Mouse (Mus musculus): ENCODE results near the gene Apoc2.
A peak's percentile ranks its signal among the peaks of the same experiment; 100 is the strongest.

The Apoc2 gene

GRCm38 (mm10) chr7:19677872-19678271 lies at the start of gene Apoc2:
TSS of gene Apoc2 (minus strand) at chr7:19677941.
- no peak for DNase-seq (ENCODE audit: low read depth, low spot score)

DNA sequence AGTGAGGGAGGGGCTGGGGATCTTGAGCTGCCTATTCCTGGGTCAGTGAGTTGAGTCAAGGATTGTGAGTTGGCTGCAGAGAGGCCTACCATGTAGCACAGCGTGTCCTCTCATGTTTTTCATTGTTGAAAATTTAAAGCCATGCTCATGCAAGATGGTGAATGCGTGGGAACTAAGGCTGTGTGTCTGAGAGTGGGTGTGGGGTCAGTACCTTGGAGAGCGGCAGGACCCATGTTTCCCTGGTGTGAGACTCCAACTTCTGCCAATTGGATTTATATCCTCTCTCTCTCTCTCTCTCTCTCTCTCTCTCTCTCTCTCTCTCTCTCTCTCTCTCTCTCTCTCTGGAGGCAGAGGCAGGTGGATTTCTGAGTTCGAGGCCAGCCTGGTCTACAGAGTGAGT lies 48.8 kb upstream of the Apoc2 start:
- no peak for DNase-seq (ENCODE audit: low read depth, low spot score)

- DNase-seq (ENCODE audit: low read depth, low spot score) = no peak
Measured at GRCm38 (mm10) chr7:19724167-19724566, 46.4 kb upstream of the Apoc2 start.

- no peak for DNase-seq (ENCODE audit: low read depth, low spot score)
Measured at GRCm38 (mm10) chr7:19722754-19723195, 45.0 kb upstream of the Apoc2 start.

DNA sequence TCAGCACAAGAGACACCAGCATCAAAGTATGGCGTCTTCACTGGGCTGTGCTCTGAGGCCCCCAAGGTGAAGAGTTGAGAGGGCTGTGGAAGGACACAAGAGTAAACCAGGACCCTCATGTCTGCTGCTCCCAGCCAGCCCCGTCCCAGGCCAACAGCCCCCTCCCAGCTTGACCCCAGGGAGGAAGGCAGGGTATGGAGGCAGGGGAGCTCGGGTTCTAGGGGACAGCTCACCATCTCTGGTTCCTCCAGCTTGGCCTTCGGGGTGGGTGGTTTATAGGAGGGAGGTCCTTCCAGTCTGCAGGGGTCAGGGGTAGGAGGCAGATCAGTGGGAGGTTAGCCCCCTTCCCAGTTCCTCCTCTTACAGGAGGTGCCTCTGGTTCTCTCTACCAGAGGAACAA lies 41.5 kb upstream of the Apoc2 start:
- DNase-seq (ENCODE audit: low read depth, low spot score) = no peak

DNA sequence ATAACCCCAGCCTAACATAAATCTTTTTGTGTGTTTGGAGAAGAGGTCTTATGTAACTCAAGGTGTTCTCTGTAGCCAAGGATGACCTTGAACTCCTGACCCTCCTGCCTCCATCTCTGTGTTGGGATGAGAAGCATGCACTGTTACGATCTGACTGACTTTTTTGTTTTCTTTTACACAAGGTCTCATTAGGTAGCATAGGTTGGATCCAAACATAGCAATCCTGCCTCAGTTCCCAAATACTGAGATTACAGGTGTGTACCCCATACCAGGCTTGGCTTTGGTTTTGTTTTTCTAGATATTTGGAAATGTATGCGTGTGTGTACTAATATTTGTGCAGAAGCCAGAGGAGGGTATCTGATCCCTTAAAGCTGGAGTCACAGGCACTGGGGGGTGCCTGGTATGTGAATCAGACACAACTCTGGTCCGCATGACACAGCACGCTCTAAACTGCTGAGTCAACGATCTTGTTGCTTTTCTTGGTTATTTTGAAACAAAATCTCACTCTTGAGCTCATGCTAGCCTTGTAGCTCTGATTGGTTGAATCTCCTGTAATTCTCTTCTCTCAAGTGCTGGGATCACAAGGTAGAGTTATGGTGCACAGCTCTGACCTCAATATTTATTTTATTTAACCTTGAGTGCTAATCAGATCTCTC lies 40.7 kb upstream of the Apoc2 start:
- DNase-seq (ENCODE audit: low read depth, low spot score) = no peak

- DNase-seq (ENCODE audit: low read depth, low spot score) = no peak
Measured at GRCm38 (mm10) chr7:19717346-19717745, 39.6 kb upstream of the Apoc2 start.

DNA sequence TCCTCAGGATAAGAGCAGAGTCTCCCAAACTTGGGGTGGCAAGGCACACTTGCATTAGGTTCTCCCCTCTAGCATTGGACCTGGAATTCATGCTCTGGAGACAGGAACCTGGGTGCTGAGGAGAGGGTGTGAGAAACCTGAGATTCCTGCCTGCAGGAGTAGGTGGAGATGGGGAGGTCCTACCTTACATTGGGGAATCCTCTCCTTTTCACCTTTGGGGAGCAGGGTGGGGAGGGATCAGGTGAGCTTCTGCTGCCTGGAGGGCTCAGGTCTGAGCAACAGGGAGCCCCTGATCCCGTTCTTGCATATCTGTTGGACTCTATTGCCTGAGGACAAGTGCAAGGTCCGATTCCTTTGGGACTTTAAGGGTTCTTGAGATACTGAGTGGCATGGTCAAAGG lies 39.1 kb upstream of the Apoc2 start:
- DNase-seq (ENCODE audit: low read depth, low spot score) = no peak

- DNase-seq (ENCODE audit: low read depth, low spot score) = no peak
Measured at GRCm38 (mm10) chr7:19716055-19716682, 38.4 kb upstream of the Apoc2 start.

DNA sequence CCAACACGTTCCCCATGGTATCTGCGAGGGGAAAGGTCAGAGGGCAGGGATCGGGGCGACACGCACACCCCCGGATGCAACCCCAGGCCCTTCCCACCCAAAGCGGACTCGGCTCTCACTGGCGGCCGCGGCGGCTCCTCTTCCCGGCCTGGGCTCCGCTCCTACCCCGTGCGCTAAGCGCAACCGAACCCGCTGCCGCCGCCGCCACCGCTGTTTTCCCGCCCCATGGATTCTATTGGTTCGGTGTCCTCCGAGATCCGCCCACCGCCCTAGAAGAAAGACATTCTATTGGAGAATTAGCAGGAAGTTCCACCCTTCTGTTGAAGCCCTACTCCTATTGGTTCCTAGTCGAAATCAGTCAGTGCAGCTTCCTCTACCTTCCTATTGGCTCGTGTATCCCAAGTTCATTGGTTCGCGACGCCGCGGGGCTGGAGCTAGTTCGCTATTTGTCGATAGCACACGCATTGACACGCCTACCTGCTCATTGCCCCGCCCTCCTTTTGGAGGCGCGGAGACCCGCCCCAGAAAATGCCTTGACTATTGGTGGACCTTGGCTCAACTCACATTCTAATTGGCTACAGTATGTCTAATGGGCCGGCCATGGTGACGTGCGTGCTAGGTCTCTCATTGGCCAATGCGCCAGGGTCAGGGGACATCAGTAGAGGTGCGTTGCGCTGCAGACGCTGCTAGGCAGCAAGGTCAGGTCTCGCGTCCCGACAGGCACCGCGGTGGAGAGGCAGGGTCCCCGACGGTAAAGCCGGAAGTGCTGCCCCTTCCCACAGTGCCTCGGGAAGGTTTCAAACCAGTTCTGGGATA lies 37.7 kb upstream of the Apoc2 start, which contains the start of gene Tomm40:
Gene Tomm40, minus strand, starts transcription at position 200 of the 816 bp plus-strand sequence.
- DNase-seq (ENCODE audit: low read depth, low spot score) = peak; percentile 99

- DNase-seq (ENCODE audit: low read depth, low spot score) = no peak
Measured at GRCm38 (mm10) chr7:19714836-19715235, 37.1 kb upstream of the Apoc2 start.

GRCm38 (mm10) chr7:19713598-19713997 lies 35.9 kb upstream of the Apoc2 start:
- DNase-seq (ENCODE audit: low read depth, low spot score) = no peak

- no peak for DNase-seq (ENCODE audit: low read depth, low spot score)
Measured at GRCm38 (mm10) chr7:19713196-19713595, 35.5 kb upstream of the Apoc2 start.

- DNase-seq (ENCODE audit: low read depth, low spot score) = no peak
Measured at GRCm38 (mm10) chr7:19712414-19712813, 34.7 kb upstream of the Apoc2 start.

GRCm38 (mm10) chr7:19710650-19711049 lies 32.9 kb upstream of the Apoc2 start:
- DNase-seq (ENCODE audit: low read depth, low spot score) = no peak

GRCm38 (mm10) chr7:19705271-19705670 lies 27.5 kb upstream of the Apoc2 start:
- no peak for DNase-seq (ENCODE audit: low read depth, low spot score)

GRCm38 (mm10) chr7:19704475-19704874 lies 26.7 kb upstream of the Apoc2 start:
- DNase-seq (ENCODE audit: low read depth, low spot score) = no peak

GRCm38 (mm10) chr7:19702859-19703555 lies 25.3 kb upstream of the Apoc2 start:
- no peak for DNase-seq (ENCODE audit: low read depth, low spot score)

GRCm38 (mm10) chr7:19701069-19701761 lies 23.5 kb upstream of the Apoc2 start:
- no peak for DNase-seq (ENCODE audit: low read depth, low spot score)

- no peak for DNase-seq (ENCODE audit: low read depth, low spot score)
Measured at GRCm38 (mm10) chr7:19700299-19701068, 22.7 kb upstream of the Apoc2 start.

- DNase-seq (ENCODE audit: low read depth, low spot score) = no peak
Measured at GRCm38 (mm10) chr7:19699827-19700148, 22.0 kb upstream of the Apoc2 start.
